Mouse (Mus musculus): ENCODE results near the gene Carmil1. TPM values are rescaled to one million over a fixed set of nuclear protein-coding genes. Genes with fewer than 3 reads are reported as not detected.

Gene Carmil1
- polyA plus RNA-seq, 1 experiment from 2014 or later: 30.2 TPM

GRCm38 (mm10) chr13:24185641-24186040, 95.0 kb downstream of the Carmil1 start:
- no peak for DNase-seq (ENCODE audit: low spot score)
- WGBS: 88% methylated on average over 3 of the region's 3 CpGs
- H3K9me3 ChIP-seq: no peaks in the 10 kb centered on the region

GRCm38 (mm10) chr13:24182878-24183277, 97.7 kb downstream of the Carmil1 start:
- H3K27me3 ChIP-seq (replicated peaks; ENCODE audit: low read depth, poor library complexity, severe bottlenecking): no peaks in the 10 kb centered on the region
- no peaks in the 10 kb centered on the region for H3K36me3 ChIP-seq (replicated peaks)
- H3K4me3 ChIP-seq: no peak overlapping the region
- no peaks in the 10 kb centered on the region for H3K9me3 ChIP-seq
- 49% methylated on average over 6 of the region's 6 CpGs for WGBS
- DNase-seq (ENCODE audit: low spot score): peak; percentile 24
- 0 out of 2 replicates have a peak overlapping the region, but pooled peaks have one; percentile 10 for H3K27ac ChIP-seq (replicated peaks)
- peaks cover 22% of the 10 kb centered on the region for H3K4me1 ChIP-seq

More at GRCm38 (mm10) chr13:24185641-24186040, 95.0 kb downstream of the Carmil1 start:
- H3K4me3 ChIP-seq: no peak overlapping the region
- H3K4me1 ChIP-seq: peaks cover 13% of the 10 kb centered on the region
- H3K36me3 ChIP-seq (replicated peaks): no peaks in the 10 kb centered on the region
- no peaks in the 10 kb centered on the region for H3K27me3 ChIP-seq (replicated peaks; ENCODE audit: low read depth, poor library complexity, severe bottlenecking)
- no peak overlapping the region for H3K27ac ChIP-seq (replicated peaks)

DNA sequence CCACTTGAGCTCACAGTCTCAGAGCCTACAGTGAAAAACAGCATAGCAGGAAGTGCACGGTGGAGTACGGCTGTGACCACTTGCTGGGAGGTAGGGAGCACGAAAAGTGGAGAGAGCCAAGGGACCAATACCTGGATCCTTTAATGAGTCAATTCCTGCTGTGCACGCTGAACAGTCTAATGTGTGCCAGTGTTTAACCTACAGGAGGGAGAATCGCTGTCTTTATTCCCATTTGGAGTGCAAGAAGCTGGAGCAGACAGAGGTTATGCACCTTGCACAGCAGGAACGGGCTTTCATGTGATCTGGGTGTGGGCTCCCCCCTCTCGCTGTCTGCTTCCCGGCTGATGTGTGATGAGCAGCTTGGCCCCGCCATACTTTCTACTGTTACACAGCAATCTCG, 101.1 kb downstream of the Carmil1 start:
- no peak for DNase-seq (ENCODE audit: low spot score)
- Histone ChIP-seq H3K27me3 (replicated peaks; ENCODE audit: low read depth, poor library complexity, severe bottlenecking) (no peaks in the 10 kb centered on the region), H3K4me3 (no peak overlapping the region), H3K9me3 (no peaks in the 10 kb centered on the region), H3K36me3 (replicated peaks) (no peaks in the 10 kb centered on the region), H3K4me1 (peaks cover 28% of the 10 kb centered on the region), H3K27ac (replicated peaks) (no peak overlapping the region)
- whole genome bisulfite sequencing: 89% methylated on average over 10 of the region's 10 CpGs

DNA sequence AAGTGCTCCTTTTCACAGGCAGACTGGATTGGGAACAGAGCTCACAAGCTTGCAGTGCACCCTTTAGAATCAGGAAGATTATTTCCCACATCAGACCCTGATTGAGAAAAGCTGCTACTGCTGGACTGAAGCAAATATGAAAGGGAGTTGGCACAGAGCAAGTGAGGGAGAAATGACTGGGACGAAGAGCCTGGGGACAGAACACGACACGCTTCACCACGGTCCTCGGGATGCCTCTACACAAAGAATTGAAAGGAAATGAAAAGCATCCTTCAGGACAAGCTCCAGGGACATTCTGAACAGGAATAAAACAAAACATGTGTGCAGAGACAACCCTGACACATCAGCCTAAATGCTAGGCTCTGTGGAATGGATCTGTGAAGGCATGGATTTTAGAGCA, 103.0 kb downstream of the Carmil1 start:
- WGBS: 46% methylated on average over 5 of the region's 5 CpGs
- DNase-seq (ENCODE audit: low spot score): peak; percentile 20
- H3K4me1 ChIP-seq: peaks cover 22% of the 10 kb centered on the region
- H3K27ac ChIP-seq (replicated peaks): 0 out of 2 replicates have a peak overlapping the region, but pooled peaks have one; percentile 19
- H3K9me3 ChIP-seq: no peaks in the 10 kb centered on the region
- no peaks in the 10 kb centered on the region for H3K36me3 ChIP-seq (replicated peaks)
- H3K27me3 ChIP-seq (replicated peaks; ENCODE audit: low read depth, poor library complexity, severe bottlenecking): no peaks in the 10 kb centered on the region
- H3K4me3 ChIP-seq: no peak overlapping the region

DNA sequence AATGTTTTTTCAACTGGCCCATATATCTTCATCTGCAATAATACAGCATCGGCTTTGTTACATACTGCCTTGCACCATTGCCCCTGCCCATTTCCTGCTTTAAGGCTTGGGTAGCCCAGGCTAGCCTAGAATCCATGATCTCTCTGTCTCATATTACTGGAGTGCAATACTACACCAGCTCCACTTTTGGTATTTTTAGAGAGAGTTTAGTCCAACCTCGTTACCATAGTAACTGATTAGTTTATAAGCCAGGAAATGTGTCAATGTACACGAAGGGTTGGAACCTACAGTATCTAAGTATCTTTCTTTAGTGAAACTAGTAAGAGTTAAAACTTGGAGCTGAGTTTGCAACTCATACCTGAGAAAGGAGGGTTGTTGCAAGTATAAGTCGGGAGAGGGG, 103.8 kb downstream of the Carmil1 start:
- DNase-seq (ENCODE audit: low spot score): no peak
- 75% methylated on average over 4 of the region's 4 CpGs for WGBS

DNA sequence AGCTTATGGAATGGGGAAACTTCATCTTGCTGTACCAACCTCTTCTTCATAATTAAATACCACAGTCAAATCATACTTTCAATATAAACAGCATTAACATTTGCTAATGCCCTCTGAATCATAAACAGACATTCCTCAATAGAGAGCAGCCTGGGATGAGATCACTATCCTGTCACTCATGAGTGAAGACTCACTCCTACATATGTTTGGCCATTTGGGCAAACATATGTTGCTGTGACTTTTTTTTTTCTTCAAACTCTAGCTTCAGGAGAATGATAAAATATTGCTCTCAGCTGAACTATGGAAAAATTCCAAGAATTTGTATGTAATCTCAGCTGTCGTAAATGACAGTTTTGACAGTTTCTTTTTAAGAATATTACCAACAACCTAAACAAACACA, 110.9 kb downstream of the Carmil1 start:
- Histone ChIP-seq H3K4me1 (no peaks in the 10 kb centered on the region), H3K36me3 (replicated peaks) (peaks cover 1% of the 10 kb centered on the region; the same call in 1 of the 2 replicates), H3K27ac (replicated peaks) (no peak overlapping the region), H3K4me3 (no peak overlapping the region), H3K27me3 (replicated peaks; ENCODE audit: low read depth, poor library complexity, severe bottlenecking) (no peaks in the 10 kb centered on the region), H3K9me3 (no peaks in the 10 kb centered on the region)
- WGBS: 93% methylated on average over 1 of the region's 1 CpGs
- DNase-seq (ENCODE audit: low spot score): no peak

More for the DNA sequence above, 103.8 kb downstream of the Carmil1 start:
- no peak overlapping the region for H3K4me3 ChIP-seq
- no peaks in the 10 kb centered on the region for H3K9me3 ChIP-seq
- H3K36me3 ChIP-seq (replicated peaks): no peaks in the 10 kb centered on the region
- no peaks in the 10 kb centered on the region for H3K27me3 ChIP-seq (replicated peaks; ENCODE audit: low read depth, poor library complexity, severe bottlenecking)
- 0 out of 2 replicates have a peak overlapping the region, but pooled peaks have one; percentile 19 for H3K27ac ChIP-seq (replicated peaks)
- peaks cover 22% of the 10 kb centered on the region for H3K4me1 ChIP-seq

GRCm38 (mm10) chr13:24163368-24163767, 117.2 kb downstream of the Carmil1 start:
- Histone ChIP-seq H3K9me3 (no peaks in the 10 kb centered on the region), H3K4me3 (no peak overlapping the region), H3K27me3 (replicated peaks; ENCODE audit: low read depth, poor library complexity, severe bottlenecking) (no peaks in the 10 kb centered on the region), H3K27ac (replicated peaks) (no peak overlapping the region), H3K36me3 (replicated peaks) (peaks cover 9% of the 10 kb centered on the region; the same call in 1 of the 2 replicates), H3K4me1 (no peaks in the 10 kb centered on the region)
- no peak for DNase-seq (ENCODE audit: low spot score)
- 96% methylated on average over 1 of the region's 1 CpGs for WGBS

DNA sequence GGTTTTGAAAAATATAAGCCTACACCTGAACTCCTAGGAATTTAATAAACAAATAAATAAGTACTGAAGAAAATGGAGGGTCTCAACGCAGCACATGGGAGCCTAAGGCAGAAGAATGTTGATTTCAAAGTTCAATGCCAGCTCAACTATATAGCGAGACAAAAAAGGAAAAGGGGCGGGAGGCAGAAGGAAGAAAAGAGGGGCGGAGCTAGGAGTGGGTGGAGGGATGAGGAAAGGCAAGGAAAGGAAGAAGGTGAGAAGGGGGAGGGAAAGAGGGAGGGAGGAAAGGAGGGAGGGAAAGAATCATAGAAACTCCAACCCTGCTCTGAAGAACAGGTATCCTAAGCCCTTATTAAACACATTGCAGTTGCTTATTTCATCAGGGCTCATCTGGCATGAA, 119.5 kb downstream of the Carmil1 start:
- Histone ChIP-seq H3K4me1 (no peaks in the 10 kb centered on the region), H3K36me3 (replicated peaks) (peaks cover 9% of the 10 kb centered on the region; the same call in 1 of the 2 replicates), H3K27me3 (replicated peaks; ENCODE audit: low read depth, poor library complexity, severe bottlenecking) (no peaks in the 10 kb centered on the region), H3K27ac (replicated peaks) (0 out of 2 replicates have a peak overlapping the region, but pooled peaks have one; percentile 4), H3K4me3 (no peak overlapping the region), H3K9me3 (no peaks in the 10 kb centered on the region)
- DNase-seq (ENCODE audit: low spot score): no peak
- WGBS: 85% methylated on average over 4 of the region's 4 CpGs

- Histone ChIP-seq H3K9me3 (no peaks in the 10 kb centered on the region), H3K4me1 (peaks cover 9% of the 10 kb centered on the region), H3K27me3 (replicated peaks; ENCODE audit: low read depth, poor library complexity, severe bottlenecking) (no peaks in the 10 kb centered on the region), H3K36me3 (replicated peaks) (peaks cover 9% of the 10 kb centered on the region; the same call in 1 of the 2 replicates), H3K4me3 (no peak overlapping the region), H3K27ac (replicated peaks) (no peak overlapping the region)
- DNase-seq (ENCODE audit: low spot score): no peak
- WGBS: 76% methylated on average over 4 of the region's 4 CpGs
These were observed 120.6 kb downstream of the Carmil1 start for GRCm38 (mm10) chr13:24159972-24160371.

DNA sequence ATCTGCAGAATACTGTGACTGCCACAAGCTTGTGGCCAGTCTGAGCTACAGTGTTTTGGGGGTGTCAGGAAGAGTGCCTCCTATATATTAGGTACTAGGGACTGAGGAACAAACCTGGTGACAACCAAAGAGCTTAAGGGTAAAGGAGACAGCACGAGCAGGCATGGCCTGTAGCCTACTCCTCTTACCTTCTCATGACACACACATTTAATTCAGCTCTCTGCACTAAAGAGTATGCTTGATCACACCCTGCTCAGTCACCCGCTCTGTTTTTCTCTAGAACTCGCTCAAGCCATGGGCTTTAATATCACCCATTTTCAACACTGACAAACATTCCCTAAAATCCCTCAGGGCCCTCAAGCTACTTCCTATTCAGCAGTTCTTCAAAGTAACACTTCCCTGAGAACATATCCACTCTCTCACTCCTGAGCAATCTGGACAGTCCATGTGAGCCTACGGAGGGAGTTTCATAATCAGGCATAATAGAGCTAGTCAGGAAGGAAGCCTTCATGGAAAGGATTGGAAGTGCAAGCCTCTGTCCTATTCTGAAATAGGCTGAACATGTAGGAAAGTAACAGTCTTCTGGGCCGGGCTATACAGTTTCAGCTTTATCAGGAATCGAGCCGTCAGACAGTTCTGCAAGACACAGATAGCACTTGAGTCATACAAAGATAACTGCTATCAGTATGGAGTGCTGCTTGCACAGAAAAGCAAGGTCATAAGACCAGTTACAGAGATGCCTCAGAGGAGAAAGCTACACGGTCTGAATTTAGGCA, 121.2 kb downstream of the Carmil1 start:
- Histone ChIP-seq H3K27me3 (replicated peaks; ENCODE audit: low read depth, poor library complexity, severe bottlenecking) (no peaks in the 10 kb centered on the region), H3K27ac (replicated peaks) (no peak overlapping the region), H3K9me3 (no peaks in the 10 kb centered on the region), H3K36me3 (replicated peaks) (peaks cover 5% of the 10 kb centered on the region; the same call in 1 of the 2 replicates), H3K4me3 (no peak overlapping the region), H3K4me1 (peaks cover 15% of the 10 kb centered on the region)
- WGBS: 88% methylated on average over 8 of the region's 8 CpGs
- no peak for DNase-seq (ENCODE audit: low spot score)

- no peaks in the 10 kb centered on the region for H3K27me3 ChIP-seq (replicated peaks; ENCODE audit: low read depth, poor library complexity, severe bottlenecking)
- H3K27ac ChIP-seq (replicated peaks): no peak overlapping the region
- peaks cover 17% of the 10 kb centered on the region for H3K4me1 ChIP-seq
- no peak overlapping the region for H3K4me3 ChIP-seq
- WGBS: 87% methylated on average over 10 of the region's 10 CpGs
- no peaks in the 10 kb centered on the region for H3K36me3 ChIP-seq (replicated peaks)
- no peaks in the 10 kb centered on the region for H3K9me3 ChIP-seq
- DNase-seq (ENCODE audit: low spot score): no peak
These were observed 123.0 kb downstream of the Carmil1 start for GRCm38 (mm10) chr13:24157560-24158011.

DNA sequence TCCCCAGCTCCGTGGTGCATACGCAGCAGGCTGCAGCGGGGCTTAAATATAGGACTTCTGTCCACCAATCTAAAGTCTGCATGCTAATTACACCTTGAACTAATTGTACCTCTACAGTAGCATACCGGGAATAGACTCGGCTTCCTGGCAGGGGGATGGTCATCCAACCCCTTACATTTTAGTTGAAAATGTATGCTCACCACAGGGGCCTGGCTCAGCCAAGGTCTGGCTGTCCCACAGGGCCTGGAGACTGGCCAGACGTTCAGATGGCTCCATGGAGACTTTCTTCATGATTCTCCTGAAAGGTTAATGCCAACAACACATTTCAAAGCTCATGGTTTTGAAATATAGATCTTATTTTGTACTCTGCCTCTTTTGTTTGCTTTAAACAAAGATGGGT, 125.4 kb downstream of the Carmil1 start:
- H3K4me3 ChIP-seq: no peak overlapping the region
- DNase-seq (ENCODE audit: low spot score): peak; percentile 22
- H3K27me3 ChIP-seq (replicated peaks; ENCODE audit: low read depth, poor library complexity, severe bottlenecking): no peaks in the 10 kb centered on the region
- H3K9me3 ChIP-seq: no peaks in the 10 kb centered on the region
- H3K4me1 ChIP-seq: peaks cover 29% of the 10 kb centered on the region
- no peak overlapping the region for H3K27ac ChIP-seq (replicated peaks)
- WGBS: 28% methylated on average over 6 of the region's 6 CpGs
- H3K36me3 ChIP-seq (replicated peaks): no peaks in the 10 kb centered on the region
